Mouse (Mus musculus) limb, embryonic 12.5 days (tissue): Measurements from ENCODE around the gene Gm9780. TPM values are rescaled to one million over a fixed set of nuclear protein-coding genes. Genes with fewer than 3 reads are reported as not detected.
A peak's percentile ranks its signal among the peaks of the same experiment; 100 is the strongest.
"Not testable (repeated sequence)": the region's sequence is repeated elsewhere in the genome, so short reads cannot be mapped to it uniquely, and the experiment has no call there.

Source experiments
- ATAC-seq: fragments of 200-750 bp; cut with Nextera tagmentation; 2 replicates; pipeline ENCODE4 v1.8.0; 2017; ENCODE audit warnings: low read depth, moderate TSS enrichment; ENCODE audit not compliant: insufficient number of reproducible peaks, insufficient read depth, low FRiP score, low TSS enrichment
- H3K27ac ChIP-seq: fragments of 300-500 bp; sonication (generic); 2 replicates; pipeline ENCODE4 v1.5.1; 2016; ENCODE audit warnings: mild to moderate bottlenecking, moderate library complexity
- H3K27me3 ChIP-seq: fragments of 300-500 bp; sonication (generic); 2 replicates; pipeline ENCODE4 v1.6.1; 2016; ENCODE audit warnings: mild to moderate bottlenecking, moderate library complexity
- H3K36me3 ChIP-seq: fragments of 300-500 bp; sonication (generic); 2 replicates; pipeline ENCODE4 v1.6.1; 2016; ENCODE audit warnings: mild to moderate bottlenecking, moderate library complexity
- H3K4me1 ChIP-seq: fragments of 300-500 bp; sonication (generic); replicated peaks from 2 replicates; pipeline ENCODE4 v1.6.1; 2016
- H3K4me2 ChIP-seq: fragments of 300-500 bp; sonication (generic); 2 replicates; pipeline ENCODE4 v1.6.1; 2016; ENCODE audit warnings: mild to moderate bottlenecking, moderate library complexity
- H3K4me3 ChIP-seq: fragments of 300-500 bp; sonication (generic); replicated peaks from 2 replicates; pipeline ENCODE4 v1.5.1; 2016; ENCODE audit warnings: mild to moderate bottlenecking
- H3K9ac ChIP-seq: fragments of 300-500 bp; sonication (generic); replicated peaks from 2 replicates; pipeline ENCODE4 v1.6.1; 2016; ENCODE audit warnings: mild to moderate bottlenecking, moderate library complexity
- H3K9me3 ChIP-seq: fragments of 300-500 bp; sonication (generic); 2 replicates; pipeline ENCODE4 v1.6.1; 2016; ENCODE audit warnings: mild to moderate bottlenecking, moderate library complexity
- WGBS: fragments of 180-500 bp; shearing (Covaris S2); methylation state at CpG from one replicate; pipeline ENCODE4 v1.1.7; 2016; 5-methylcytosine and 5-hydroxymethylcytosine counted together
- polyA plus RNA-seq: library from polyadenylated mRNA; unstranded; fragments of >200 nt; fragmentation: Nextera tagmentation; extraction: Ambion mirVana; gene quantifications from 2 replicates; pipeline ENCODE4 v1.2.1, GENCODE M21; 2016

Gm9780 gene
- polyA plus RNA-seq: 1.7 TPM in 1 of 2 replicates, not detected in the other

GRCm38 (mm10) chr14:26042611-26043010 lies at the start of gene Gm9780:
Gm9780 (minus strand) TSS chr14:26042711.
- ATAC-seq, H3K36me3 ChIP-seq, H3K4me2 ChIP-seq, H3K9ac ChIP-seq, H3K27me3 ChIP-seq, H3K27ac ChIP-seq, H3K4me1 ChIP-seq, H3K4me3 ChIP-seq, H3K9me3 ChIP-seq: not testable (repeated sequence)
- no CpG with 5 or more reads among the region's 26 CpGs for WGBS

- H3K4me2 ChIP-seq, H3K27me3 ChIP-seq, H3K9me3 ChIP-seq, H3K27ac ChIP-seq, H3K4me1 ChIP-seq, H3K36me3 ChIP-seq, ATAC-seq, H3K9ac ChIP-seq, H3K4me3 ChIP-seq: not testable (repeated sequence)
- no CpG with 5 or more reads among the region's 1 CpGs for WGBS
Measured at GRCm38 (mm10) chr14:26081997-26082396, 39.5 kb upstream of the Gm9780 start, which contains the start of gene Cphx3. Cphx3 (plus strand) TSS chr14:26082297.

- WGBS: no CpG with 5 or more reads among the region's 6 CpGs
Measured at GRCm38 (mm10) chr14:26081216-26081615, 38.7 kb upstream of the Gm9780 start, which contains the start of gene Cphx2. Cphx2 (plus strand) TSS chr14:26081516.

GRCm38 (mm10) chr14:26076620-26077390 lies 34.3 kb upstream of the Gm9780 start:
- not testable (repeated sequence) for H3K4me1 ChIP-seq, H3K4me2 ChIP-seq, H3K36me3 ChIP-seq, H3K27me3 ChIP-seq, H3K9me3 ChIP-seq, H3K9ac ChIP-seq, H3K4me3 ChIP-seq, ATAC-seq, H3K27ac ChIP-seq
- WGBS: no CpG with 5 or more reads among the region's 5 CpGs

More at GRCm38 (mm10) chr14:26081216-26081615, 38.7 kb upstream of the Gm9780 start, which contains the start of gene Cphx2:
- H3K4me2 ChIP-seq, H3K4me3 ChIP-seq, H3K4me1 ChIP-seq, H3K27me3 ChIP-seq, H3K27ac ChIP-seq, H3K36me3 ChIP-seq, H3K9ac ChIP-seq, H3K9me3 ChIP-seq, ATAC-seq: not testable (repeated sequence)

- H3K27ac ChIP-seq, H3K4me2 ChIP-seq, H3K4me3 ChIP-seq, H3K27me3 ChIP-seq, H3K9me3 ChIP-seq, H3K36me3 ChIP-seq, H3K4me1 ChIP-seq, H3K9ac ChIP-seq, ATAC-seq: not testable (repeated sequence)
- WGBS: no CpG with 5 or more reads among the region's 10 CpGs
Measured at GRCm38 (mm10) chr14:26067325-26067633, 24.8 kb upstream of the Gm9780 start, which contains the start of gene Tmem254c. Tmem254c (minus strand) TSS chr14:26067355.

- H3K9me3 ChIP-seq, H3K36me3 ChIP-seq, H3K27ac ChIP-seq, H3K27me3 ChIP-seq, H3K9ac ChIP-seq, H3K4me1 ChIP-seq, H3K4me2 ChIP-seq, H3K4me3 ChIP-seq: not testable (repeated sequence)
- ATAC-seq: 0 out of 2 replicates have a peak, but pooled peaks have one; percentile 68
- WGBS: no CpG with 5 or more reads among the region's 44 CpGs
Measured at GRCm38 (mm10) chr14:26066574-26067324, 24.2 kb upstream of the Gm9780 start.

- not testable (repeated sequence) for H3K9ac ChIP-seq, ATAC-seq, H3K27me3 ChIP-seq, H3K27ac ChIP-seq, H3K4me2 ChIP-seq, H3K9me3 ChIP-seq, H3K4me1 ChIP-seq, H3K4me3 ChIP-seq, H3K36me3 ChIP-seq
- WGBS: no CpG with 5 or more reads among the region's 6 CpGs
Measured at GRCm38 (mm10) chr14:26059362-26059761, 16.9 kb upstream of the Gm9780 start.

- H3K4me3 ChIP-seq, H3K36me3 ChIP-seq, H3K27me3 ChIP-seq, H3K9ac ChIP-seq, ATAC-seq, H3K4me1 ChIP-seq, H3K4me2 ChIP-seq, H3K9me3 ChIP-seq, H3K27ac ChIP-seq: not testable (repeated sequence)
- WGBS: no CpG with 5 or more reads among the region's 3 CpGs
Measured at GRCm38 (mm10) chr14:26058184-26058583, 15.7 kb upstream of the Gm9780 start.

- not testable (repeated sequence) for ATAC-seq, H3K4me2 ChIP-seq, H3K4me1 ChIP-seq, H3K27me3 ChIP-seq, H3K4me3 ChIP-seq, H3K36me3 ChIP-seq, H3K27ac ChIP-seq, H3K9ac ChIP-seq, H3K9me3 ChIP-seq
- WGBS: no CpG with 5 or more reads among the region's 9 CpGs
Measured at GRCm38 (mm10) chr14:26048767-26049166, 6.3 kb upstream of the Gm9780 start.

GRCm38 (mm10) chr14:26047026-26047425 lies 4.5 kb upstream of the Gm9780 start:
- H3K4me2 ChIP-seq, H3K9me3 ChIP-seq, H3K27me3 ChIP-seq, H3K4me1 ChIP-seq, ATAC-seq, H3K27ac ChIP-seq, H3K36me3 ChIP-seq, H3K9ac ChIP-seq, H3K4me3 ChIP-seq: not testable (repeated sequence)
- no CpG with 5 or more reads among the region's 8 CpGs for WGBS

GRCm38 (mm10) chr14:26045007-26045406 lies 2.5 kb upstream of the Gm9780 start:
- ATAC-seq, H3K36me3 ChIP-seq, H3K4me2 ChIP-seq, H3K9me3 ChIP-seq, H3K27me3 ChIP-seq, H3K9ac ChIP-seq, H3K4me1 ChIP-seq, H3K27ac ChIP-seq, H3K4me3 ChIP-seq: not testable (repeated sequence)
- no CpG with 5 or more reads among the region's 5 CpGs for WGBS
